ENCODE assay signal across 8 mouse cellular contexts in genomic region chr13:18057231-18057912, GRCm38 (mm10).
DNase-seq lines count a peak whose midpoint lies in the region; ATAC-seq and TF ChIP-seq lines count a peak whose summit lies in the region.

No protein-coding gene starts in this region.

- H3K27ac ChIP-seq in hindbrain, embryonic 12.5 days = no peak overlapping the region

- no peaks in the 10 kb centered on the region for H3K27me3 ChIP-seq in hindbrain, embryonic 12.5 days

- no peak overlapping the region for H3K4me2 ChIP-seq in hindbrain, embryonic 12.5 days (replicated peaks)

- no peak overlapping the region for H3K9ac ChIP-seq in hindbrain, embryonic 12.5 days

- ATAC-seq in hindbrain, embryonic 12.5 days (ENCODE audit: low FRiP score) = peak; percentile 88

- intact Hi-C loops in heart, postnatal 25 days (cut with DNase I) = loop anchor here (1.0 to 10.0 kb wide), 3 partner anchors 117 to 753 kb away; no protein-coding TSS in a partner anchor

- DNase-seq in heart, adult 18-20 months = peak; percentile 33 to 76
- DNase-seq in heart, postnatal 25 days (ENCODE audit: low spot score) = no peak
- DNase-seq in brain, embryonic 14.5 days (ENCODE audit: low read depth) = peak; percentile 92
- DNase-seq in fibroblast of lung, adult 2 months (ENCODE audit: low read depth) = peak; percentile 44
- DNase-seq in layer of hippocampus, adult 8-10 months (ENCODE audit: low spot score in 2 of 2) = peak; percentile 23 to 61
- DNase-seq in lung, postnatal 25 days (ENCODE audit: low spot score) = peak; percentile 74
- DNase-seq in right cerebral cortex, postnatal 36 days (ENCODE audit: low spot score in 2 of 2) = peak; percentile 30 to 31

- WGBS in hindbrain, embryonic 12.5 days = 32% methylated on average over 8 of the region's 8 CpGs

- peak; percentile 70; the same call in 1 of the 2 replicates for TF ChIP-seq CTCF in brain, embryonic 14.5 days (IDR thresholded peaks at IDR 0.05; ENCODE audit: borderline replicate concordance, extremely low read depth, insufficient read depth, insufficient read length)

- TF ChIP-seq POLR2A in brain, embryonic 14.5 days (IDR thresholded peaks at IDR 0.05; ENCODE audit: borderline replicate concordance, extremely low read depth, insufficient read depth, insufficient read length, poor library complexity, severe bottlenecking) = no peak

- no peak overlapping the region for H3K4me3 ChIP-seq in hindbrain, embryonic 12.5 days

- peaks cover 6% of the 10 kb centered on the region; the same call in 1 of the 2 replicates for H3K9me3 ChIP-seq in hindbrain, embryonic 12.5 days (replicated peaks)

- no peaks in the 10 kb centered on the region for H3K4me1 ChIP-seq in hindbrain, embryonic 12.5 days

- H3K36me3 ChIP-seq in hindbrain, embryonic 12.5 days = no peaks in the 10 kb centered on the region
